Comparison of ENCODE assay signal across 17 mouse cellular contexts in genomic region chr16:44780751-44781150, GRCm38 (mm10). TPM values are rescaled to one million over a fixed set of nuclear protein-coding genes. Genes with fewer than 3 reads are reported as not detected.
"Had no signal": no experiment of that assay in that cellular context is flagged by ENCODE, and none has a peak within 500 bp of the region (broad histone marks: within the 10 kb centered on the region; RNA-seq: fewer than 3 reads in every experiment).

No protein-coding gene starts in this region.

- H3K4me3 ChIP-seq: liver, embryonic 13.5 days; midbrain, embryonic 10.5 days; myocyte; neural tube, embryonic 15.5 days had no signal

- DNase-seq: kidney, postnatal 36 days; left cerebral cortex, postnatal 4 days; liver, embryonic 13.5 days; lung, embryonic 14.5 days; lung, postnatal 10 days; lung, postnatal 4 days; midbrain, embryonic 14.5 days; right cerebral cortex, adult 18-20 months; thymus, postnatal 4 days had no signal

- H3K4me2 ChIP-seq: liver, embryonic 13.5 days; lung, embryonic 14.5 days; neural tube, embryonic 15.5 days had no signal

- H3K4me1 ChIP-seq: midbrain, embryonic 10.5 days; neural tube, embryonic 15.5 days had no signal

- H3K27ac ChIP-seq: liver, embryonic 13.5 days; midbrain, embryonic 10.5 days; neural tube, embryonic 15.5 days; stomach, postnatal 0 days had no signal

- H3K9me3 ChIP-seq: liver, embryonic 13.5 days; midbrain, embryonic 10.5 days; neural tube, embryonic 15.5 days had no signal

- H3K36me3 ChIP-seq: liver, embryonic 13.5 days; midbrain, embryonic 10.5 days; neural tube, embryonic 15.5 days had no signal

- H3K9ac ChIP-seq: liver, embryonic 13.5 days; lung, embryonic 14.5 days; neural tube, embryonic 15.5 days had no signal

- H3K27me3 ChIP-seq: liver, embryonic 13.5 days; neural tube, embryonic 15.5 days had no signal

RNA-seq across cellular contexts. Expression of gene Cd200r1, which starts 15.2 kb away (rescaled TPM):
- total RNA-seq: left cerebral cortex, postnatal 4 days had no signal

RNA-seq across cellular contexts. Expression of gene Cd200r4, which starts 30.8 kb away (rescaled TPM):
- total RNA-seq: layer of hippocampus, postnatal 14 days; left cerebral cortex, postnatal 10 days; left cerebral cortex, postnatal 4 days had no signal
- polyA plus RNA-seq: kidney, embryonic 14.5 days; lung, embryonic 14.5 days; neural tube, embryonic 11.5 days; neural tube, embryonic 15.5 days had no signal
